Mouse (Mus musculus): ENCODE results near the gene Baiap2l2.

Baiap2l2 gene

GRCm38 (mm10) chr15:79299563-79300155 lies 14.3 kb upstream of the Baiap2l2 start:
- DNase-seq (ENCODE audit: low spot score in 2 of 2), result no peak

GRCm38 (mm10) chr15:79298553-79298952 lies 13.2 kb upstream of the Baiap2l2 start:
- no peak for DNase-seq (ENCODE audit: low spot score in 2 of 2)

- no peak for DNase-seq (ENCODE audit: low spot score in 2 of 2)
Observed at GRCm38 (mm10) chr15:79292779-79293178, 7.4 kb upstream of the Baiap2l2 start.

GRCm38 (mm10) chr15:79290340-79290739 lies 5.0 kb upstream of the Baiap2l2 start:
- no peak for DNase-seq (ENCODE audit: low spot score in 2 of 2)

GRCm38 (mm10) chr15:79289441-79289840 lies 4.1 kb upstream of the Baiap2l2 start:
- no peak for DNase-seq (ENCODE audit: low spot score in 2 of 2)

- DNase-seq (ENCODE audit: low spot score in 2 of 2), result no peak
Observed at GRCm38 (mm10) chr15:79288387-79288786, 3.0 kb upstream of the Baiap2l2 start.

GRCm38 (mm10) chr15:79287091-79287490 lies 1.8 kb upstream of the Baiap2l2 start:
- DNase-seq (ENCODE audit: low spot score in 2 of 2), result no peak

- DNase-seq (ENCODE audit: low spot score in 2 of 2), result no peak
Observed at GRCm38 (mm10) chr15:79286141-79286540, 804 bp upstream of the Baiap2l2 start.

- DNase-seq (ENCODE audit: low spot score in 2 of 2), result no peak
Observed at GRCm38 (mm10) chr15:79283371-79283770, 2.0 kb downstream of the Baiap2l2 start.

- DNase-seq (ENCODE audit: low spot score in 2 of 2), result no peak
Observed at GRCm38 (mm10) chr15:79282434-79282833, 2.9 kb downstream of the Baiap2l2 start.

GRCm38 (mm10) chr15:79281389-79281788 lies 3.9 kb downstream of the Baiap2l2 start:
- no peak for DNase-seq (ENCODE audit: low spot score in 2 of 2)

- DNase-seq (ENCODE audit: low spot score in 2 of 2), result no peak
Observed at GRCm38 (mm10) chr15:79280850-79281249, 4.5 kb downstream of the Baiap2l2 start.

GRCm38 (mm10) chr15:79280209-79280608 lies 5.1 kb downstream of the Baiap2l2 start:
- no peak for DNase-seq (ENCODE audit: low spot score in 2 of 2)

GRCm38 (mm10) chr15:79277728-79278127 lies 7.6 kb downstream of the Baiap2l2 start:
- no peak for DNase-seq (ENCODE audit: low spot score in 2 of 2)

GRCm38 (mm10) chr15:79273020-79273419 lies 12.3 kb downstream of the Baiap2l2 start:
- no peak for DNase-seq (ENCODE audit: low spot score in 2 of 2)

GRCm38 (mm10) chr15:79271124-79271746 lies 14.1 kb downstream of the Baiap2l2 start:
- no peak for DNase-seq (ENCODE audit: low spot score in 2 of 2)

GRCm38 (mm10) chr15:79270317-79271123 lies 14.8 kb downstream of the Baiap2l2 start:
- no peak for DNase-seq (ENCODE audit: low spot score in 2 of 2)

GRCm38 (mm10) chr15:79268521-79268920 lies 16.8 kb downstream of the Baiap2l2 start:
- no peak for DNase-seq (ENCODE audit: low spot score in 2 of 2)

GRCm38 (mm10) chr15:79265384-79265783 lies 20.0 kb downstream of the Baiap2l2 start:
- DNase-seq (ENCODE audit: low spot score in 2 of 2), result no peak

GRCm38 (mm10) chr15:79263726-79264125 lies 21.6 kb downstream of the Baiap2l2 start:
- no peak for DNase-seq (ENCODE audit: low spot score in 2 of 2)

GRCm38 (mm10) chr15:79262786-79263309 lies 22.5 kb downstream of the Baiap2l2 start:
- no peak for DNase-seq (ENCODE audit: low spot score in 2 of 2)

- DNase-seq (ENCODE audit: low spot score in 2 of 2), result no peak
Observed at GRCm38 (mm10) chr15:79262375-79262774, 23.0 kb downstream of the Baiap2l2 start.

GRCm38 (mm10) chr15:79261757-79262156 lies 23.6 kb downstream of the Baiap2l2 start:
- no peak for DNase-seq (ENCODE audit: low spot score in 2 of 2)

All from right cerebral cortex, postnatal 36 days (tissue).